Mouse (Mus musculus): Measurements from ENCODE around the gene Thra. TPM values are rescaled to one million over a fixed set of nuclear protein-coding genes. Genes with fewer than 3 reads are reported as not detected.
A peak's percentile ranks its signal among the peaks of the same experiment; 100 is the strongest.

Thra gene
- total and polyA plus RNA-seq, 3 experiments: 22.0 to 50.9 TPM; not detected in 1

- Histone ChIP-seq H3K9me3 (replicated peaks; ENCODE audit: insufficient read depth, low read length) (no peaks in the 10 kb centered on the region), H3K27me3 (ENCODE audit: control insufficient read depth in 1 of 2, insufficient read depth in 2 of 2, low read length in 2 of 2) (no peaks in the 10 kb centered on the region), H3K36me3 (ENCODE audit: control insufficient read depth in 1 of 2, insufficient read depth in 2 of 2, low read length in 2 of 2) (peaks cover 0 to 21% of the 10 kb centered on the region in 2 experiments; a peak in 2 of 4 replicates), H3K27ac (ENCODE audit: control insufficient read depth, low read depth, low read length) (peak overlapping the region; percentile 89), H3K79me2 (ENCODE audit: control insufficient read depth, insufficient read depth, low read length, poor library complexity) (peaks cover 6% of the 10 kb centered on the region; the same call in 1 of the 2 replicates), H3K4me3 (ENCODE audit: control insufficient read depth in 1 of 2, insufficient read depth in 1 of 2, low read depth in 2 of 2, low read length in 2 of 2) (peak overlapping the region; percentile 59 to 86), H3K9ac (ENCODE audit: control insufficient read depth, low read depth, low read length, poor library complexity, severe bottlenecking) (peak overlapping the region; percentile 77), H3K4me1 (ENCODE audit: control insufficient read depth in 1 of 2, insufficient read depth in 2 of 2, low read length in 2 of 2) (peaks cover 9 to 32% of the 10 kb centered on the region in 2 experiments)
- DNase-seq (ENCODE audit: low read depth, low spot score): peak; percentile 79
- TF ChIP-seq MAZ (IDR thresholded peaks at IDR 0.05; ENCODE audit: low read depth, low read length): 0 out of 2 replicates have a peak, but pooled peaks have one; percentile 1
- no peak for TF ChIP-seq E2F4 (IDR thresholded peaks at IDR 0.05; ENCODE audit: borderline replicate concordance, low read depth, low read length)
- peak; percentile 74 for TF ChIP-seq ETS1 (IDR thresholded peaks at IDR 0.05; ENCODE audit: low read depth, low read length)
These were observed 429 bp upstream of the Thra start for GRCm38 (mm10) chr11:98740026-98740392.

- peaks cover 6% of the 10 kb centered on the region; the same call in 1 of the 2 replicates for H3K79me2 ChIP-seq (ENCODE audit: control insufficient read depth, insufficient read depth, low read length, poor library complexity)
- no peaks in the 10 kb centered on the region for H3K9me3 ChIP-seq (replicated peaks; ENCODE audit: insufficient read depth, low read length)
- peak overlapping the region; percentile 89 for H3K27ac ChIP-seq (ENCODE audit: control insufficient read depth, low read depth, low read length)
- H3K9ac ChIP-seq (ENCODE audit: control insufficient read depth, low read depth, low read length, poor library complexity, severe bottlenecking): peak overlapping the region; percentile 77
- H3K4me3 ChIP-seq (ENCODE audit: control insufficient read depth in 1 of 2, insufficient read depth in 1 of 2, low read depth in 2 of 2, low read length in 2 of 2): peak overlapping the region; percentile 59 to 86
- H3K36me3 ChIP-seq (ENCODE audit: control insufficient read depth in 1 of 2, insufficient read depth in 2 of 2, low read length in 2 of 2): peaks cover 0 to 21% of the 10 kb centered on the region in 2 experiments; a peak in 2 of 4 replicates
- TF ChIP-seq BHLHE40 (IDR thresholded peaks at IDR 0.05; ENCODE audit: borderline replicate concordance, low read depth, low read length): peak; percentile 6; the same call in 1 of the 2 replicates
- peak; percentile 19; the same call in 1 of the 2 replicates for TF ChIP-seq MAX (IDR thresholded peaks at IDR 0.05; ENCODE audit: low read length)
- 0 out of 2 replicates have a peak, but pooled peaks have one; percentile 27 for TF ChIP-seq ZMIZ1 (IDR thresholded peaks at IDR 0.05; ENCODE audit: low read depth, low read length)
- TF ChIP-seq ELF1 (IDR thresholded peaks at IDR 0.05; ENCODE audit: low read depth, low read length): no peak
- TF ChIP-seq MXI1 (IDR thresholded peaks at IDR 0.05; ENCODE audit: low read depth, low read length): peak; percentile 28
- no peak for TF ChIP-seq USF2 (IDR thresholded peaks at IDR 0.05; ENCODE audit: borderline replicate concordance in 1 of 2, insufficient read depth in 1 of 2, low read depth in 1 of 2, low read length in 2 of 2)
- TF ChIP-seq CHD1 (IDR thresholded peaks at IDR 0.05; ENCODE audit: low read depth, low read length): 0 out of 2 replicates have a peak, but pooled peaks have one; percentile 72
- peak; percentile 62; the same call in 1 of the 2 replicates for TF ChIP-seq TBP (IDR thresholded peaks at IDR 0.05; ENCODE audit: low read depth, low read length)
- DNase-seq (ENCODE audit: low read depth, low spot score): peak; percentile 81
- peaks cover 9 to 33% of the 10 kb centered on the region in 2 experiments for H3K4me1 ChIP-seq (ENCODE audit: control insufficient read depth in 1 of 2, insufficient read depth in 2 of 2, low read length in 2 of 2)
- H3K27me3 ChIP-seq (ENCODE audit: control insufficient read depth in 1 of 2, insufficient read depth in 2 of 2, low read length in 2 of 2): no peaks in the 10 kb centered on the region
These were observed 698 bp downstream of the Thra start for GRCm38 (mm10) chr11:98741051-98741620.

Measured in MEL (cell line).